Mouse (Mus musculus): ENCODE measurements around the gene Dnajc1.

DNA sequence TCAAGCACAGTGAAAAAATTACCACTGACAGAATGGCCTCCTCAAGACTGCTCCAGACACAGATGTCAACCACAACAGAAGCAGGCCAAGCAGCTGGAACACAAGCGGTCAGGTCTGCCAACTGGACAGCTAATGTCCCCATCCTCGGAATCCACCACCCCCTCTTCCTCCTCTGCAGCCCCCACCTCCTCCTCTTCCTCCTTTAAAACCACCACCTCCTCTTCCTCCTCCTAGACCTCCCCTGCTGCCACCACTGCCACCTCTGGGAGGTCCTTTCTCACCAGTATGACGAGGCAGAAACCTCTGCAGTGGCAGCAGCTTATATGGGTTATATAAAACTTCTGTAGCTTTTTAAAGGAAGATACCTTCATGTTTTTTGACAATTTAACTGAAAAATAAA is 143.4 kb downstream of the Dnajc1 start:
- no peak for TF ChIP-seq MAFK (IDR thresholded peaks at IDR 0.05; ENCODE audit: insufficient read depth, low read depth, low read length)
- TF ChIP-seq ZNF384 (IDR thresholded peaks at IDR 0.05; ENCODE audit: low read depth, low read length), result peak; percentile 45; the same call in 1 of the 2 replicates
- TF ChIP-seq ZC3H11A (IDR thresholded peaks at IDR 0.05; ENCODE audit: borderline replicate concordance, low read depth, low read length), result no peak

Measured in ES-E14 (cell line).